Mouse (Mus musculus) liver, adult (tissue): ENCODE measurements around the gene Fam122a.

Experiments
- GATA4 ChIP-seq: IDR thresholded peaks from 2 replicates; pipeline ENCODE4 v1.6.1; 2014; ENCODE audit warnings: mild to moderate bottlenecking, low read length; ENCODE audit not compliant: insufficient replicate concordance

The Fam122a gene

DNA sequence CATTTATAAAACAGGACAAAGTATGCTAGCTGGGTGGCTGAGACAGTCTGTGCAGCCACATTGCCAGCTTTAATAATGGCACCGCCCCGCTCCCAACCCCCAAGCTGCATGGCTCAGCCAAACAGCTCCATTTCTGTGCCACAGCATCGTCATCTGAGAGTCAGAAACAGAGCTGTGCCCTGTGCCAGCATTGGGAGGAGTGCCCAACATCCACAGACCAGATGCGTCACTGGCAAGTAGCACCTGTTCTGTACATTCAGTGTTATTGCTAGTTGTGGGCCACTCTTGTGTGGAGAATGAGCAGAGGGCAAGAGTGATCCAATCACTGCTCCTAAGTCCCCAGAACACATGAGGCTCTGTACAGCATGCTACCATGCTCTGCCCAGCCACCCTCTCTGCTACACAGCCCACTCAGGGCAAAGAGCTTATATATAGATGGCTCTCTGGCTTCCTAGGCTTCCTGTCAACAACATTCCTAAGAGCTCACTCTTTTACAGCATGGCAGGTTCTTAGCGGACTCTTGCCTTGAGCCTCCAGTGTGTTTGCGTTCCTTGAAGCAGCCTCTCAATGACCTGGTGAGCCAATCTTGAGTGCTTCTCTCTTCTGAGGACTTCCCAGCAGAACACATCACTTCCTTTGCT, 20.4 kb downstream of the Fam122a start:
- TF ChIP-seq GATA4: no peak

DNA sequence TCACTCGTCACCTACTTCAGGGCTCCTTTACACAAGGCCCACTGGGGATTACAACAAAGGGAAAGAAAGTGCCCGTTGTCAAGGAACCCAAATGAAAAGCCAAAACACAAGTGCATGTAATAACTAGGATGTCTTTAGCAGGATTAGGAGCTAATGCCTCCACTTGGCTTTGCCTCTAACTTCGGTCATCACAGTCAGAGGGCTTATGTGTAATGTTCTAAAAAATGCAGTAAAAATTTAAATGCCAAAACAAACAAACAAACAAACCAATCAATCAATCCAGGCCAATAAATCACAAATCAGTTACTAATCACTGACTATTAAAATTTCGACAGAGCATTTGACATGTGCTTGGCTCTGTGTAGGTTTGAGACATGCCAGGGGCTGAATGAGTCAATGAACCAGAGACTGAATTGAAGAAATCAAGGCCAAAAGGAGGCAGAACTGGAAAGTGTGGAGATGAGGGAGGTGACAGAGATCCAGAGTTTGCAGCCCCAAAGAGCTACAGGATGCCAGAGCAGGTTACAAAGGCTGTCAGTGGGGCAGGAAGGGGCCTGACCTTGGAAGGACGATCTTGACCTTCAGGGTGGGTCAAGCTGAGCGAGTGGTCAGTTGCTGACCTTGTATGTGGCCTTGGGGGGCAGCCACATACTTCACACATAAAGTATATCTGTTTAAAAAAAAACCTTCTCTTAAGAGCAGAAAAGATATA, 21.8 kb downstream of the Fam122a start:
- no peak for TF ChIP-seq GATA4

DNA sequence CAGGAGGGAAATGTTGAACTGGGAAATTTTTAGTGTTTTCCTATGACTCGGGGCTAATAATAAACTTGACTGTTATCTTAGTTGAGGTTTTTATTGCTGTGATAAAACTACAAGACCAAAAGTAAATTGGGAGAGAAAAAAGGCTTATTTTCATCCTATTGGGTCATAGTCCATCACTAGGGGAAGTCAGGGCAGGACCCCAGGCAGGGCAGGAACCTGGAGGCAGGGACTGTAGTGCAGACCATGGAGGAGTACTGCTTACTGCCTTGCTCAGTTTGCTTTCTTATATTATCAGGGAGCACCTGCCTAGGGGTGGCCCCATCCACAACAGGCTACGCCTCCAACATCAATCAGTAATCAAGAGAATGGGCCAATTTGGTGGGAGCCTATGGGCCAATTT, 22.7 kb downstream of the Fam122a start:
- TF ChIP-seq GATA4: no peak

DNA sequence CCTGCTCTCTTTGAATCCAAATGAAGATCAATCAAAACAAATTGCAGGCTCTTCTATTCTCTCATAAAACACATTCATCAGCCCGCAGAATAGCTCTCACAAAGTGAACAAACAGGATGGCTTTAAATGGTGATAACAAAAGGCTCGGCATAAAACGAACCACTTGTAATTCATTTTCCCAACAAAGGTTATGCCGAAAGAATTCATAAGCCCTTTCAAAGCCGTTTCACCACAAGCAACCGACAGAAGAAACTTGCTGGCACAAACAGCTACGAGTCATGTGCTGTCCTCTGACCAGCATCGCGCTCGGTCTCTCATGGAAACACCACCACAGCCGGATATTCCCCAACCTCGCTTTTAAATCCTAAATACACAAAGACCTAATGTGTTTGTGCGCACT, 23.8 kb downstream of the Fam122a start:
- TF ChIP-seq GATA4: no peak

DNA sequence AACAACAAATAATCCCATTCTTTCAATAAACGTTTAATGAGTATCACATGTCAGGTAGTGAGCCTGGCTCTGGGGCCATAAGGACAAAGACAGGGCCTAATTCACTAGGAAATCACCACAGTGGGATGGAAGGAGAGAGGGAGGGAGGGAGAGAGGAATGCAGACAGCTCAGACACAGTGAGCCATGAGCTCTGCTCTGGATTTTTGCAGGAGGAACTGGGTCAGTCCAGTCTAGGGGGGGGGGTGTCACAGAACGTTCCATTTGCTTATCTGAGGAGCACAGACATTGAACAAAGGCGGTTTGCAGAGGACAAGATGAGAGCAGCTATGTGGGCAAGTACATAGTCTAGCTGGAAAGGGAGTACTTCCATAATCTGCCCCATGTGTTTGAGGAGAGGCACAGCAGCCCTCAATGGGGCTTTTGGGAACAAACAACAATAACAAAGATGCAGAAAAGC, 24.7 kb downstream of the Fam122a start:
- no peak for TF ChIP-seq GATA4

DNA sequence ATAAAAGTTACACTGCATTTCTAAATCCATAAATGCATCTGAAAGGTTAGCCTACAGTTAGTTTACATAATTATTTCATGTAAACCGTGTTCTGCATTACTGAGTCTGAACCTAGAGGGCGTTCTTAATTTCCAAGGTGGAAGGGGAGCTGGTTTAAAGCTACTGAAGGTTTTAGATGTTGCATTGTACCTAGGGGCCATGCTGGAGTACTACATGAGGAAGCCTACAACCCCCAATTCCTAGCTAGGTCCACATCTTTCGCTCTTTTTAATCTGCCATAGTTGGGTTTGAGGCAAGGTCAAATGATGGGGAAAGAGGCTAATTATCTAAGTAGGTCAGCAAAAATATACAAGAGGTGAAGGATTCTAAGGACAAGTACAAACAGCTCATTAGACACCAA, 25.5 kb downstream of the Fam122a start:
- TF ChIP-seq GATA4: no peak

DNA sequence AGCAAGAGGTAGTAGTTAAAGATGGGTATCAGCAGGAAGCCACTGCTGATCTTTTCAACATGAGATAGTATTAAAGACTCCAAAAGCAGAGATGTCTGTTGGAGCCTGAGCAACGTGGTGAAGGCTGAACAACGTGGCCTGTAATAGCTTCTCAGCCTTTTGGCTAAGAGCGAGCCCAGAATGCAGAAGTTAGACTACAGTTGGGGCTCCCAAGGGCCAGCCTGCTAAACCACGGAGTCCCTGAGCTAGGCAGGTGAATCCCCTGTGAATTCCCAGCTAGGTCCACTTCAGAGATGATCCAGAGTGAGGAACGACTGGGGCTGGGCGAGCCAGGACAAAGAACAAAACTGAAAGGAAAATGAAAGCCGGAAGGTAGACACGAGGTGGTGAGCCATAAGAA, 26.4 kb downstream of the Fam122a start:
- TF ChIP-seq GATA4: no peak

DNA sequence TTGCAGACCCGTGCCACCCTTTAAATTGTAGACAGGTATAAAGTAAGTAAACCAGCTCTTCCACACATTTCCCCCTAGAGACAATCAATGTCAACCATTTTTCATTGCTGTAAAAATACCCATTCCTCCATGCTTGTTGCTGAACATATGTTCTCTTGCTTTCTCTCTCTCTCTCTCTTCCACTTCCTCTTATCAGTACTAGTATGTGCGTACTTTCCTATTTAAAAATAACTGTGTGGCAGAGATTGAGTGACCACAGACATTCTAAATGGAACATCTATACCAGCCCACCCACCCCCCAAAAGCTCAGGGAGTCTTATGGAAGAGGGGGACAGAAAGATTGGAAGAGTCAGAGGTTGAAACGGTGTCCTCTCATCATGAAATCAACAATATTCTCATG, 32.8 kb downstream of the Fam122a start:
- no peak for TF ChIP-seq GATA4

DNA sequence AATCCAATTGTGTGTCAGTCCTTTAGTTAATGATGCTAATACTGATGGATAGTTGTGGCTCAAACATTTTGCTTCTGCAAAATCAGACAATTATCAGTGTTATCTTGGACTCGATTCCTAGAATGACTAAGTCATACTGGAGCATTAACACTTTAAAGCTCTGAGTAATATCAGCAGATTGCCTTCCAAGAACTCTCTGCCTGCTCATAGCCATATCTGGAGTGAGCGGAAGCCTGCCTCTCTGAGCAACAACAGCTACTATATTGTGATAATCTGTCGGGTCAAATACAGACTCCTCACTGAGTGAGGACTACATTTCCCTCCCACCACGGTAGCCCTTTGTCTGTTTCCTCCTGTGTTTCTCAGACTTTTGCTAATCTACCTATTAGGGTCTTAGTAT, 37.4 kb downstream of the Fam122a start:
- TF ChIP-seq GATA4: no peak

DNA sequence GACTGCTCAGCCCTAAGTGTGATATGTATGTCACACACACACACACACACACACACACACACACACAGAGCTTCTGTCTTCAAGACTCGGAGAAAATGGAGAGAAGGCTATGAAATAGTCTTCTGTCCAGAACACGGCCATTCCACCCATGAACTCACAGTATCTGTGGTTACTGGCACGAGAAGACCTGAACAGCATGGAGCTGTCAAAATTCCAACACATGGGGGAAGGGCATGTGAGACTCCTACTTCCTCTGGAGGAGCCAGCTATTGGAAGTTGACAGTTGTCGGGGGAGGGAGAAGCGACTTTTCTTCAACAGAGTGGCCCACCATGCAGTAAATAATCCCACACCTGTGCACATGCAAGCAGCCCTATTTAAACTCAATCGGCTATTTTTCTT, 42.9 kb downstream of the Fam122a start:
- TF ChIP-seq GATA4: no peak

DNA sequence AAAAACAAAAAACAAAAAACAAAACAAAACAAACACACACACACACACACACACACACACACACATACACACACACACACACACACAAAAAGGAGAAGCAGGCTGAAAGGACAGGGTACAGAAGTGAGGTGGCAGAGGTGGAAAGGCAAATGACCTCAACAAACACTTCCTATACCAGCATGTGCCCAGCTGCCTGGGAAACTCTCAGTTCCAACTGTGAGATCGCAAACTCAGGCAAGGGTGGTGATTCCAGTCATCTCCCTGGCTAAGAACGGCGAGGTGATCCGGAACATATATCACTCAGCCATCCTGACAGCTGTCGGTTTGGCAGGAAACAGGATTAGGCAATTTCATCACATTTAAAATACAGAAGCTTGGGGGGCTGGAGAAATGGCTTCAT, 44.7 kb downstream of the Fam122a start:
- no peak for TF ChIP-seq GATA4

DNA sequence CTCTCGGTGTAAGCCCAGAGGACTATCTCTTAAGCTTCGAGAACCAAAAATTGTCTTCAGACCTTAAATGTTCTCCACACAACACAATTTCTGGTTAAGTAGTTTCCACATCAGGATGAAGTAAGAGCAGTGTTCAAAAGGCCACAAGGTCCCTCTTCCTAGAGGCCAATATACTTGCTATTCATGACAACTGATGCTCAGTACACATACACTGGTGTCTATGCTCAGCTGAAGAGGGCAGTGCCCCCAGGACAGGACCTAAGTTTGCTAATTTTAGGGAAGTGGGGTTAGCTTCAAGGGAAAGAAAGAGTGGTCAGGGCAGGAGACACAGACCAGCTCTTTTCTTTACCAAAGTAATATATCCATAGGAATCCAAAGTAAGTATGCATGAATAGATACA, 45.8 kb downstream of the Fam122a start:
- TF ChIP-seq GATA4: no peak

DNA sequence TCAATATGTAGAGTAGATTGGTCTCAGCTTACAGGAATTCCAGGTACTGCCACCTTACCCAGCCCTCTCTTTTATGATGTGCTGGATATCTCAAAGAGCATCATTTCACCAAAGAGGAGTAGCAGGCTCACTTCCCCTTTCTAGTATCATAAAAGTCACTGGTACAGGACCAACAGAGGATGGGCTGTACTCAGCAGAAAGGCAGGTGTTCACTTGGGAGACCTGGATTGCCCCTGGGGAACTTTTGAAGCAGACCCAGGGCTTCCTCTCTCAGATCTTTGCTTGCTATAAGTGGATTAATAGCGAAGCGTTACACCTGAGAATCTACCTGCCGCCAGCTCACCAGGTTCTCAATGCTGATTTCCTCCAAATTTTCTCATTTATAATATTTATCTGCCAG, 49.1 kb downstream of the Fam122a start:
- no peak for TF ChIP-seq GATA4

DNA sequence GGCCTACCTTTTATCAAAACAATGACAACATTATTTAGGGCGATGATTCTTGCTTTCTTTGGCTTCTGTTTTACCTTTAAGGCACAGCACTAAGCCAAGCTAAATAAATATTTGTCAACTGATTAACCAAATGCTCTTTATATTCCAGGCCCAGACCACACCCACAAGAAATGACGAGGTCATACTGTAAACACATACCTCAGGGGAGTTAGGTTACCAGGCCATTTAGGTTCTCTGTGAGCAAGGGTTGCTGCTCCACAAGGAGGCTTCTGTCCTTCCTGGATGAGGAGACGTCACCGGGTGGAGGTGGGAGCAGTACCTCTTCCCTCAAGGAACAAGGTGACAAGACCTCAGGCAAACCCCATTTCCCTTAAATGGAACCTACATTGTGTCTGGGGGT, 49.9 kb downstream of the Fam122a start:
- no peak for TF ChIP-seq GATA4

DNA sequence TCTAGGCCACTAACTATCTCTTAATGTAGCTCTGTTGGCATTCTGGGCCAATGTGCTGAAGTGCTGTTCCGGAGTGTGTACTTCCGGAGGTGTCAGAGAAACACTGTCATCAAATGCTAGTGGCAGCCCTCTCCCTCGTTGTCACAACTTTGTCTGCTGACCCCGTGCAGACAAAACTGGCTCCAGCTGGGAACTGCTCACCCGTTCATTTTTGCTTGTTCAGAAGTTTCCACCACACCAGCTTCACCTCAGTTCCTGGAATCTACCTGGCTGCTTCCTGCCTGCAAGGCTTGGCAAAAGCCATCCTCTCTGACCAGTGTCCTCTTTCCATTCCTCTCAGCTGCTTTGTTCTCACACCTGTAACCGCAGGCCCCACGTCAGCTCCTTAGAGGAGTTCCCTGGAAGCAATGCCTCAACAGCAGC, 50.4 kb downstream of the Fam122a start:
- TF ChIP-seq GATA4: no peak
